Mouse (Mus musculus) inflammation-experienced regulatory T-cells, adult 16 weeks (primary cell): ENCODE measurements around the gene Polr1a. TPM values are rescaled to one million over a fixed set of nuclear protein-coding genes. Genes with fewer than 3 reads are reported as not detected.

Source experiments
- polyA plus RNA-seq: library from polyadenylated mRNA; unstranded; fragments of 100-300 nt; shearing (Covaris generic); gene quantifications from one replicate; pipeline ENCODE4 v1.2.1, GENCODE M21; 2017

The Polr1a gene
- 43.7 TPM for polyA plus RNA-seq

GRCm38 (mm10) chr6:71908481-71909381 is at the start of gene Polr1a, which contains the start of gene Ptcd3:
Gene Polr1a, plus strand, starts transcription at chr6:71909053.
Gene Ptcd3, minus strand, starts transcription at chr6:71908750.

Other genes starting within 250 kb of the Polr1a start
- 1.5 TPM for gene Reep1, start 201.5 kb upstream of the Polr1a start, polyA plus RNA-seq
- 53.6 TPM for gene Mrpl35, start 82.1 kb upstream of the Polr1a start, polyA plus RNA-seq
- 136 TPM for gene Immt, start 77.7 kb upstream of the Polr1a start, polyA plus RNA-seq
- 85.4 TPM for gene Ptcd3, start 303 bp upstream of the Polr1a start, polyA plus RNA-seq
- 1.8 TPM for gene St3gal5, start 188.5 kb downstream of the Polr1a start, polyA plus RNA-seq